Mouse (Mus musculus) 3134 (cell line): ENCODE measurements around the gene Smtn.

Experiments
- DNase-seq: peaks from one replicate; pipeline ENCODE4 v3.0.0-alpha.2; 2011; ENCODE audit warnings: low spot score; ENCODE audit not compliant: insufficient read length; ENCODE audit errors: extremely low read depth

Gene Smtn

DNA sequence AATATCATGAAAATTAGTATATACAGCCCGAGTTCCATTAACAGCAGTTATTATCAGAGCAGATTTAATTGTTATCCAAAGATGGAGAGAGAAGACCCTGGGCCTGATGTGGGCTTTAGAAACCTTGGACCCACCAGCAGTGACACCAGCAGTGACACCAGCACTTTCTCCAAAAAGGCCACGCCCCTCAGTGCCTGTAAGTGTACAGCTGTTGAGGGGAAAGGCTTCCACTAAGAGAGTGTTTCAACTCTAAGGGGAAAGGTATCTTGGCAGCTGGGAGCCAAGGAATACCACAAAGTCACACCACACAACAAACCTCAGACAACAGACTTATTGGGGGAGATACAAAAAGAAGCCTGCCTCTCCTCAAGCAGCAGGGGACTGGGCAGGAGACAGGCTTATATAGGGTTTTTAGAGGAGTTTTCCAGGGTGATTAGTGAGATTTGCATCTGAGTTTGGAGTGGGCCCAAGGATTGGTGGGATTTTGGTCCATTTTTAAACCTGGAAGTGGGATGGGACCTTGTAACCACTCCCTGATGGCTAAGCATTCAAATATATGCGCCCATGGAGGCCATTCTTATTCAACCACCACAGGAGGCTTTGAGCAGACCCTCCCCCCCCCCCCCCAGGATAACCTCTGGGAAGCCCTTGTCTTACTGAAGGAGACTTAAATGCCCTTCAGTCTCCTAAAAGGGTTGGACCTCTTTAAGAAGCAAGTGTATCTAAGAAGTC, 8.3 kb upstream of the Smtn start:
- no peak for DNase-seq

DNA sequence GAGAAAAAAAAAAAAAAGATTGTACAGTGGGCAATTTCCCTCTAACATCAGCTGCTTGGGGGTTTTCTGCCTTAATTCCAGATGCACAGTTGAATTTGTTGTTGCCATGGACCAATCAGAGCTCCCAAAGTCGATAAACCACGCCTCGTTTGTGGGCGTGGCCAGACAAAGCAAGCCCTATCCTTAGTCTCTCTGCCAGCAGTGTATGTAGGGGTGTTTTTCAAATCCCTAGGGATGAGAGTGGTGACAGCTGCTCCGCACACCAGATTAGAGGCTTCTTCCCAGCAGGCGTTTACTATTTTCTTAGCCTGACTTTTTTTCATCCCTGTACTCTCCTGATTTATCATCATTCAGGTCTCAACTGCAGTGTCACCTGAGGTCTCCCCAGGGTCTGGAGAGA, 7.6 kb upstream of the Smtn start:
- no peak for DNase-seq

DNA sequence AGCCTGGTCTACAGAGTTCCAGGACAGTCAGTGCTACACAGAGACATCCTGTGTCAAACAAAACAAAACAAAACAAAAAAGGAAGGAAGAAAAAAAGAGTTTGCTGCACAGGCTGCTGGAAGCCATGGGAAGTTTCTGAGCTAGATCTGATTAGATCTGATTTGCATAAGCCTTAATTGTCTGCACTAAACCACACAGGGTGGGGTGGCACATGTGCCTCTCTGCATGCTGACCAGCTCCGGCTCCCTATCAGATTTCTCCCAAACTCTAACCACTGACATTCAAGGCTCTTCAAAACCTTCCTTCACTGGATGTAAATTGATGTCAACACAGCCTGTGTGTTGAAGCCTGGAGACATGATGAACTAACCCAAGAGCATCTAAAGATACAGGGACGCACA, 6.6 kb upstream of the Smtn start:
- no peak for DNase-seq

DNA sequence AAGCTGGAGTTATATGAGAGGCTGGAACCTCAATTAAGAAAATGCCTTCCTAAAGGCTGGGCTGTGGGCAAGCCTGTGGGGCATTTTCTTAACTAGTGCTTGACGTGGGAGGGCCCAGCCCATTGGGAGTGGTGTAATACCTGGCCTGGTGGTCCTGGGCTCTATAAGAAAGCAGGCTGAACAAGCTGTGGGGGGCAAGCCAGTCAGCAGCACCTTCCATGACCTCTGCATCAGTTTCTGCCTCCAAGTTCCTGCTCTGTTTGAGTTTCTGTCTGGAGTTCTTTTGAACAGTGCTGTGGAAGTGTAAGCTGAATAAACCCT, 5.8 kb upstream of the Smtn start:
- no peak for DNase-seq

DNA sequence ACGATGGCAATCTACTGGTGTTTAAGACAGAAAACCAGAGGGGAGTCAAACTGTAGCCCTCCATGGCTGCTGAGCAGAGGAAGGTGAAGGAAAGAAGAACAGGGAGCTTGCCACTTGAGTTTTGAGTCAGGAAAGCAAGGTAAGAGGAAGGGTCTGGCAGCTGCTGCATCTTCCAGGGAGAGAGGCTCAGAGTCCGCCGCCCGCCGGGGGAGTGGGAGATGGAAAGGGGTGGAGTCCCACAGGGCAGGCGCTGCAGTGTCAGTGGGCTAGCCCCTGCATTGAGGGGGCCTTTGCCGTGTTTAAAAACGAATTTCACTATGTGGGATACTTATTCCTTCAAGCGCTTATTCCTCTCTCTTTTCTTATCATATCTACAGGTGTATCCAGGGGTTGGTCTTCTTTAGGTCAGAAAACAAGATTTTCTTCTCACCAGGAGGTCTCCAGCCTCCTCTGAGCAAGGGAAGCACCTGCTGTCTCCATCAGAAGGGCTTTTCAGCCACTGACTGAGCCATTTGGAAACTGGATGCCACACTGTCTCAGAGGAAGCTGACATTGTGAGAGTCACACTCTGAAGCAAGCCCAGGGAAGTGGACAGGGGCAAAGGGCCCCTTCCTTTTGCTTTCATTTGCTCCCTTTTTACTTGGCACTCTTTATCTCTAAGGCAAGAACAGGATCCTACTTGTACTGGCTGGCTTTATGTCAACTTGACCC, 5.3 kb upstream of the Smtn start:
- no peak for DNase-seq

DNA sequence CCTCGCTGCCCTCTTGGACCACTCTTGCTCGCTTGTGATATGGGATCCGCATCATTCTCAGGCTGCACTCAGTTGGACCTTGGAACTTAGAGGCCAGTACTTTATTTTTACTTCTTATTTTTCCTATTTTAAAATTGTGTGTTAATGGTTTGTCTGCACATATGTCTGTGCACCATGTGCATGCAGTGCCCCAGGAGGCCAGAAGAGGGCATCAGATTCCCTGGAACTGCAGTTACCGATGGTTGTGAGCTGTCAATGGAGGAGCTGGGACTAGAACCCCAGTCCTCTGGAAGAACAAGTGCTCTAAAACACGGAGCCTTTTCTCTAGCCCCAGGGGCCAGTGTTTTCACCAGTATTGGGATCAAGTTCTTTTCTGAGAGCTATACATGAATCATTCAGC, 4.0 kb upstream of the Smtn start:
- DNase-seq: no peak

DNA sequence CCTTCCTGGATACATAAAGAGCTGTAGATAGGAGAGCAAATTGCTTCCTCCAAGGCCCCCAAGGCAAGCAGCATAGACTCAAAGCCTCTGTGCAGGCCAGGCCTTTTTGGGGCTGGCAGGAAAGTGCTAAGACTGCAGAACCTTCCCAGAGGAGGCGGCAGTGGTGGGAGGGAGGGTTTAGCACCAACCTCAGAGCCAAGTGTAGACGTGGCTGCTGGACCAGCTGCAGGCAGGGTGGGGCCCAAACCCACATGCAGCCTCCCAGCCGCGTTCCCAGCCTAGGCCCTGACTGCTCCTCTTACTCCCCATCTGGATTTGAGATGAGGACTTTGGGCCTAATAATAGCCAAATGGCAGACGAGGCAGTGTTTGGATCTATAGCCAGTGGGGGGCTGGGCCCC, 2.6 kb upstream of the Smtn start:
- peak; percentile 80 for DNase-seq

DNA sequence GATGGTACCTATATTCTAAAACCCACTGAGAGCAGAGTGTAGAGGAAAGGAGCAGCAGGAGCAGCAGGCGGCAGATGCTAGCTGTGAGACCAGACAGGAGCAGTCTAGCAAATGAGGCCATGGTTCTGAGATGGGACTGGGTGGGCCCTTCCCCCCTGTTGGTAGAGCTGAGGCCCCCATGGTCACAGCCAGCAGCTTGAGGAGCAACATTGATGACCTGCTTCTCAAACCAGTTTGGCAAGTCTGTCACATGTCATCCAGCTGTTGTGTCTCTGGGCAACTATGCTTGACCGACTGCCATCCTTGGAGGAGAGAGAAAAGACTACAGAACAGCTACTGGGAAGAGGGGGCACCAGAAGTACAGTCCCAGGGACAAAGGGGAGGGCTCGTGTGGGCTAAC, 1.5 kb upstream of the Smtn start:
- no peak for DNase-seq

DNA sequence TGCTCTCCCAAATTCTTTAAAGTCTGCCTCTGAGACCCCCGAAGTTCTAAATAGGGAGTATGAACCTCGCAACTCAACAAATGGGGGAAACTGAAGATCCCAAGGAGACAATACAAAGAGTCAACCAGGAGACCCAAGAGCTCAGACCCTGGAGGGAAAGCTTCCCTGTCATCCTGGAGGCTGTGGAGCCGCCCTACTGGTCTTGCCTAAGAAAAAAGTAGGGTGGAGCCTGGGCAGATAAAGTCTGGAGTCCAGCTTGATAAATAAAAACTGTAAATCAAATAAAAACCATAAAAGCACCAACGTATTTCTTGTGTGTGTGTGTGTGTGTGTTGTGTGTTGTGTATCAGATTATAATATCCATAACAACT, 601 bp downstream of the Smtn start:
- no peak for DNase-seq

DNA sequence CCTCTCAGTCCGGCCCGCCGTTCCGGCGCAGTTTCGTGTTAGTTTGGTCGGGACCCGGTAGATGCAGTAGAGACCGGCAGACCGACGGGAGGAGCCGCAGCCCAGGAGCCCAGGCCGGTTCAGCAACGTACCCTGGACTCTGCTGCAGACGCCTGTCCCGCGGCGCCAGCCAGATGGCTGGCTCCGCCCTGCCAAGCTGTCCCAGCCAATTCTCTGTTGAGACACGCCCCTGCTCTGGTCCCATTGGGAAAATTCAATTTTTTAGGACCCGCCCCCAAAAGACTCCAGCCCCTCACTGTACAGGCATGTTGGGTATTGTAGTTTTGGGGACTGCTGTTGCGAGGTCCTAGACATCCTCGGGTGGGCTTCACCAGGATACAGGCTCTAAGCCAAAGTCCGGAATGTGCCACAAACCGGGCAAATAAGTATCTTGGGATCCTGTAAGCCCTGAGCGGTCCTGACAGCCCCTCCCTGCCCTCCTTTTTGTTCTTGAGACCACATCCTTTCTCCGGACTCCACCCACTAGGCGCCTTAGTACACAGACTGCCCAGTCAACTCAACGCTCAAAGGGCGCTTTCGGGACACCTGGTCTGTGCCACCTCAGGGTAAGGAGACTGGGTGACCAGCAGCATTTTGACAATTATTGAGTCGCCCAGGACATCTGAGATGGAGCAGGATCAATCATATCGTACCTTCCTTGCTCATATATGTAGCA, 1.1 kb downstream of the Smtn start:
- peak; percentile 94 for DNase-seq

DNA sequence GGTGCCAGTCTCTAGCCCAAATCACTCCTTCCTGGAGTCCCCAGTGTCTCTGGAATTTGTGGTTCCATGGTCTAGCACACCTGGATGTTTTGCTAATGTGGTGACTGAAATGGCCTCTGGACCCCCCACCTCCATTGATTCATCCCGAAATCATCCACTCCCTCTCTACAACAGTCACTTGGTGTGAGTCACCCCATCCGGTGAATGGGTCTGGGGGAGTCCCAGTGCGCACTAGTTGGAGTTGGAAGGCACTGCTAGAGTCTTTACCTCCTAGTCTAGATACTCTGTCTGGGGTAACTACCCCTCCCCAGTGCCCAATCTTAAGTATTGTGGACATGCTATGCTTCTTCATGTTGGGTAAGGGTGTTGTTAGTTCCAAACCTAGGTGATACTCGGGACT, 2.1 kb downstream of the Smtn start:
- DNase-seq: no peak

DNA sequence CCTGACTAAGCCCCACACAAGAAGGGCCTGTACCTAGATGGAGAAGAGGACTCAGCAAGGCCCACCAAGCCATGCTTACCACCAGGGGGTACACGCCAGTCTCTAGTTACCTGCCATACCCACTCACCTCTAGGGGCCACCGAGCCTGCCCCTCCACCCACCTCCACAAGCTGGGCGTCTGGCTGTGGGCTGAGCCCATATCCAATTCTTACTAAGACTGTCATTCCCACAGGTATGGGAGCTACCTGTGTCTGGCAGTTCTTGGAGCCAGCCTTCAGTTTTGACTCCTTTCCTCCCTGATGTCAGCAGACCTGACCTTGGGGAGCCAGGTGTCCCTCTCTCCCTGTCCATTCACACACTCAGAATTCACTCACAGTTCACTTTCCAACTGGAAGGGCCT, 2.7 kb downstream of the Smtn start:
- DNase-seq: no peak

DNA sequence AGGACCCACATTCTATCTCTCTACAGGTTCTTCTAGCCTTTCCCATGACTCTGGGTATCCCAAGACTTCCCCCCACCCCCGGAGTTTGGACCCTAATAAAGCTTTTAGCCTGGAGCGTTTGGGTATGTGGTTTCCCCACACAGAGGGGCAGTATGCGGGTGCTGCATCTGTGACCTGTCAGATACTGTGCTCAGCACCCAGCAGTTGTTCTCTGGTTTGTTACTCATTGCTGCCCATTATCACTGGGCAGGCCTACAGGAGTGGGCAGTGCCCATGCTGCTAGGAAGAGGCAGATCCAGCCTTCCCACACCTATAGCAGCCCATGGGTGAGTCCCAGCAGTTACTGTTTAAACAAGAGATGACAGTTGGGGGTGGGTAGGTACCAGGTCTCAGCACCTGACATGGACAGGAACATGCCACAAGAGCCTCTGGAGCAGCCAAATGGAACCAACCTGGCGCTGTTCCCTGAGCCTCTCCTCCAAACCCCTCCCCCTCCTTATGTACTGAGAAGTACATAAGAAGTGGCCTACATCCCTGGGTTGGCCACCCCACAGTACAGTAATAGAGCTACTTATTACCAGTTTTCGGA, 3.6 kb downstream of the Smtn start:
- DNase-seq: no peak

DNA sequence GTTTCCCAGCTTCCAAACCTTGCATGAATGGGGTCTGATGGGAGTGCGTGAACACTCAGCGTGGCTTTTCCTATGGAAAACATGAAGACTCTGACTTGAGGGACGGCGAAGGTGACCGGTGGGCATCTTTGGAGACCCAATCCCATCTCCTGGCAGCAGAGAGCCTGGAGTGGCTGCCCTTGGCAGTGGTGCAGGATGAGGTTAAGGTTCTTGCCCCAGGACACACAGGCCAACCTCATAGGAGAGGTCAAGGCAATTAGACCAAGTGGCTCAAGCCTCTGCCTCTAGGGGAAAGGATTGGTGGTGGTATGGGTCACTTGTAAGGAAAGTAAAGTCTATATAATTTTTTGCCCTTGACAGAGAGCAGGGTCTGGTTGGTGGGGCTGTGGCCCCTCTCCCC, 4.3 kb downstream of the Smtn start:
- no peak for DNase-seq

DNA sequence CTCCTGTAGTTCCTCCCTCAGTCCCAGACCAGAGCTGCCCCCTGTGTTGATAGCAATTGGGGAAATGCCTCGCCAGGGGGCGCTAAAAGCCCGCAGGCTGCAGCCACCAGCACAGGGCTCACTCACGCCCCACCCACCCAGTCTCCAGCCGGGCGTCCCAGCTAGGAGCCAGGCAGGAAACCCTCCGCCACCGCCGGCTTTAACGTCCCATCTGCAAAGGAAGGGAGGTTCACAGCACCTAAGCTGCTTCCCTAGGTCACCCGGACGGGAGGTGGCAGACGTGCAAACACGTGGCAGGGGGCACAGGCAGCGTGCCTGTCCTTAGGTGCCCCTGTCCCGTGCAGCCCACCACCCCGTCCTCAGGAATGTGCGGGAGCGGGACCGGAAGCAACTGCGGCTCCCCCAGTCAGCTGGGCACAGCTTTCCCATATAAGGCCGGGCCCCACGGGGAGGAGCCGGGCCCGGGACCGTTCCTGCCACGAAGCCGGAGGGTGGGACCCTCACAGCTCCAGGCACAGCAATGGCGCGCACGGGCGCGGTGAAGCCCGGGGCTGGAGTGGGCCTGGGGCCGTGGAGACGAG, 4.9 kb downstream of the Smtn start:
- peak; percentile 88 for DNase-seq

DNA sequence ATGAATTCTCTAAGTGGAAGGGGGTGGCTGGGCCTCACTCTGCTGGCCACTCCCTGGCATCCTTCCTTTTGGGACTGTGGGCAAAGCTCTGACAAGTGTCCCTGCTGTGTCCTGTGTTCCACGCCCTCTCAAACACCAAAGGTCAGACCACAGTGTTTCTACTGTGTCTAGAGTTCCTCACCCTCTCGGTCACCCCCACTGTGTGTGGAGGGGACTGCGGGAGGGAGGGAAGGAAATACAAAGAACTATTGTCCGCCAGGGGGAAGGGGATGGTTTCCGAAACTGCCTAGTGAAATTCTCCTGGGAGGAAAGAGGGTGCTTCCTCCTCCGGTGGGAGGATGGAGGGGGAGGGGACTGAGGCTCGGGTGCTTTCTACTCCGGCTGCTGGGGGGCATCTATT, 5.5 kb downstream of the Smtn start:
- DNase-seq: no peak

DNA sequence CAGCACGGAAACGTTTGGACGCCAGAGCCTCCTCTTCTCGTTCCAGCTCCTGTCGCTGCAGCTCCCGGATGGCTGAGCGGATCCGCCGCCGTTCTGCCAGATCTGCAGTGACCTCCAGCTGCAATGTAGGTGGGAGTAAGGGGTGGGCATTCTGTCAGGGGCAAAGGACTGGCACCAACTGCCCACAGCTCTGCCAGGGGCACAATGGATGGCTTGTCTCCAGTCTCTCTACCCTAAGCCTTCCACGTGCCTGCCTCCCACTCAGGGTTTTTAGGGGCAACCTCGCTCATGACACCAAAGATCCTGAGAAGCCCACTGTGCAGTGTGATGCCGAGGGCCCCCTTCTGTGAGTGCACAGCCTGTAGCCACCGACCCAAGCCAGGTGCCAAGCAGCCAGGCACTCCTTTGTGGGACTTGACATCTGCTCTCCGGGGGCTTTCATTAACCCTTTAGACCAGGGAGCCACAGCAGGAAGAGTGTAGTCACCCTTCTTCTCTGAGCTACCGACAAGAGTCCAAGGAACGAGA, 6.9 kb downstream of the Smtn start:
- no peak for DNase-seq

DNA sequence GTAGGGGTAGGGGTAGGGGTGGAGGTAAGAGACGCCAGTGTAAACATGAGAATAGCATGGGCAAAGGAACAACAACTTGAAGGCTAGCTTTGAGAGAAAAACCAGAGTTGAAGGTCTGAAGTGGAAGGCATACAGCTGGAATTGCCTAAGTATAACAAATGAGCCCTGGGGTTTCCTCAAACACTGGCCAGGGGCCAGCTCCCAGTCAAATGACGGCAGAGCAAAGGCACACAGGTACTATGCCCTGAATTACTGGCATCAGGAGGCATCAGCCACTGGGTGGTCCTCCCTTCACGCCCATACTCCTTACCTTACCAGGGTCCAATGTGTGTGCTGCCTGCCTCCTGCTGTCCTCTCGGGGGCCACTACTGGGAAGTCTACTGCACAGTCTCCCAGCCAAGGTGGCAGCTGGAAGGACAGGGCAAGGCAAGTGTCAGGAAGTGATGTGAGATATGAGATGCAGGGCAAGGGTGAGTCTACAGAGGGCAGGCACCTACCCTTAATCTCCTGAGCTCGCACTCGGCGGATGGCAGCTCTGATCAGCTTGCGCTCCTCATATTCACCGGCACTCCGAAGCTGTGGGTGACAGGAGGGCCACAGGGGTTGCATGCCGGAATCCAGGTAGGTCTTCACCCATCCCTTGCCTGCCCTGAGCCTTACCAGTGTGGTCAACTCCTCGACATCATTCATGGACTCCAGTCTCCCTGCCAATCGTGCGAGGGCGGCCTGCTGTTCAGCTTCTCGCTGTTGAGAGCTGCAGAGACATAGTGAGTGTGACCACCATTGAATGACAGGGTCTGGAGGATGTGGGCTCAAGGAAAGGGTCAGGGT, 8.1 kb downstream of the Smtn start:
- DNase-seq: no peak

DNA sequence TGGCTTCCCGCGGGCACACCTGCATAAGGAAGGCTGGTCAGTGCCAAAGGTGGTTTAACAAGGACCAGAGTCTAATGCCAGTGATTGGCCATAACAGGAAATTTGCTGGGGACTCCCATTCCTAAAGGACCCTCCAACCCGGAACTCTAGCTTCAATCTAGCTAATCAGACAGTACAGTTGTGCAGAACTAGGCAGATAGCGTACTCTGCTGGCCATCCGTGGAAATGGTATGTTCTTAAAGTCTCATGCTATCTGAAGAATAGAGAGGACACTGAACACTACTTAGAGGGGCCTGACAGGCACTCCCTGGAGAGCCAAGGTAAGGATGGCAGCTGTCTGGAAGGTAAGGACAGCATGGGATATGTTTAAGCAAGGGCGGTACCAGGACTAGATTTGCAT, 8.8 kb downstream of the Smtn start:
- no peak for DNase-seq

DNA sequence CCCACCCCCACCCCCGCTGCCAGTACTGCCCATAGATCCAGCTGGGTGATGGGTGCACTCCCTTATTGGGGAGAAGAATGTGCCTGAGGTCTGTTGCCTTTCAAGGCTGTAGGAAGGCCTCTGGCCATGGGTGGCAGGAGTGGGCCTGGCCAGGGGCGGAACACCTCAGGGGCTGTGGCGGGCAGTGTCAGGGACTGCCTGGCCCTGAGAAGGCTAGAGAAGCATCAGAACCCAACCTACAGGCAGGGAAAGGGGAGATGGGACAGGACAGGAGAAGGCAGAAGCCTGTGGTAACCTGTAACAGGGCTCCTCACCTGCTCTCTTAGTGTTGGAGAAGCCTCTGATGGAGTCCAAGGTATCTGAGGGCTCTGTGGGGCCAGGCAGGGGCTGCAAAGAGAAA, 9.7 kb downstream of the Smtn start:
- DNase-seq: no peak
